Mouse (Mus musculus): ENCODE measurements around the gene Akap13. TPM values are rescaled to one million over a fixed set of nuclear protein-coding genes. Genes with fewer than 3 reads are reported as not detected.

Akap13 gene
- total RNA-seq, 1 experiment = 24.6 TPM

DNA sequence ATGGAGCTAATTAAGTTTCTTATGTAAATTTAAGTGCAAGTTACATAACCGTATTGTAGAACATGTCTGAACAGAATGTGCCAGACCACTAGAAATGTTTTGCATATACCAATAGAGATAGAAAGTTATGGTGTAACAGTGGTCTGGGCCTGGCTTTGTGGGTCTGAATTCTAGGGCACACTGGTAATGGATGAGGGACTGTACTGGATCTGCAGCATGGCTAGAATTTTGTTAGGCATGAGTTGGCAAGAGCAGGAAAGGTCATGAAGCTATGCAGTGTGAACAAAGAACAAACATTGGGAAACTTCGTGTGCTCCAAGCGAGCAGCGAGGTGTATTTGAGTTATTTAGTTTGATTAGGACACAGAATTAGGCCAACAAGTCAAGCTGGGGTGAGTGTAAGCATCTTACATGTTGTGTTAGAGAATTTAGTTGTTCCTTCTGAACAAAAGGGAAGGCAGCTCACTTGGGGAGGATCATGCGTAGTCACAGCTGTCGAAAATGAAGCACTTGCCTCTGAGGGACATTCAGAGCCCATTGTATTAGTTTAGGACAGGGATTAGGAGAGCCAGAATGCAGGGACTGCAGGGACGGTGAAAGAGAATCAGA lies 15.1 kb downstream of the Akap13 start:
- Histone ChIP-seq H3K9me3 (ENCODE audit: control insufficient read depth, insufficient read depth, low read depth, low read length) (no peaks in the 10 kb centered on the region), H3K9ac (ENCODE audit: insufficient read depth, low read depth, low read length, poor library complexity, severe bottlenecking) (no peak overlapping the region), H3K27ac (ENCODE audit: insufficient read depth, low read depth, low read length, poor library complexity, severe bottlenecking) (no peak overlapping the region), H3K36me3 (ENCODE audit: control insufficient read depth, insufficient read depth, low read length, poor library complexity, severe bottlenecking) (no peaks in the 10 kb centered on the region), H3K4me1 (ENCODE audit: control insufficient read depth in 2 of 2, insufficient read depth in 2 of 2, low read length in 2 of 2, poor library complexity in 1 of 2) (no peaks in the 10 kb centered on the region), H3K4me3 (ENCODE audit: insufficient read depth in 1 of 2, low read depth in 1 of 2, low read length in 2 of 2, poor library complexity in 1 of 2, severe bottlenecking in 1 of 2) (no peak overlapping the region)
- TF ChIP-seq ZNF384 (IDR thresholded peaks at IDR 0.05; ENCODE audit: low read depth, low read length) (no peak), HCFC1 (IDR thresholded peaks at IDR 0.05; ENCODE audit: borderline replicate concordance, insufficient read depth, low read length) (no peak), CHD2 (IDR thresholded peaks at IDR 0.05; ENCODE audit: low read depth, low read length) (no peak)
- in situ Hi-C loops (cut with MboI; ENCODE audit: low sequenced_read_pairs in 2 of 2, unreplicated experiment in 2 of 2) = no loop called here
- no peak for DNase-seq (ENCODE audit: low read depth, low spot score)

DNA sequence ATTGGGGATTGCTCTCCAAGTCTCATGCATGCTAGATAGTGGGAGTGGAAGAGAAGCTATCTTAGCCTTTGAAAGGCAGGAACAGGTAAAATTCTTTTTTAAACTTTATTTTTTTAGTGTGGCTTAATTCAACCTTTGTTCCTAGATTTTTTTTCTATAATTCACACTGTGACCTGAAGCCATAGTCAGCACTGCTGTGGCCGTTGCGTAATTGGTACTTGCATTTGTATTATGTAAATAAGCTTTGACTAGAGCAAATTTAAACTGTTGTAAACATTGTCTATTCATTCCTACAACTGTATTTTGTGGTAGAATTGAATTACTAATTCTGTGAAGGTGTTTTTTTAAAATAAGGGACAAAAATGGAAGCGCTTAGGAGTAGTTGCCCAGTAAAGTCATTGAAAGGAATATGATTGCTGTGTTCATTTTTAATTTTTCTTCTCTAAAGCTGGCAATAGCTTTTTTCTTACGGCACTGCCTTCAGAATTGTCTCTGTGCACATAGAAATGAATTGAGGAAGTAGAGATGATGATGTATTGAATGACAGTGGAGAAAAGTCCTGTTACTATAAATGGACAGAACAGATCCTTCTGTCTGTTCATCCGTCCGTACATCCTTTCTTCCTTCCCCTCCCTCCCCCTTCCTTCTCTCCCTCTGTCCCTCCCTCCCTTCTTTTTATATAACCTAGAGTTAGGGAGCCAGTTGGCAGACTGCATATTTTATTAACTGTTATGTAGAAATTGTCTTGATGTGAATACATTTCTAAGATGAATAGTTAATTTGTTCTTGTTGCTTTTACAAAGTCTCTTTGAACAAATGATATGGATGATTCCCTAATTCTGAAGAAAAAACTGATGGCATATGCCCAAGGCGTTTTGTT lies 17.2 kb downstream of the Akap13 start:
- no peak for DNase-seq (ENCODE audit: low read depth, low spot score)
- no peaks in the 10 kb centered on the region for H3K4me1 ChIP-seq (ENCODE audit: control insufficient read depth in 2 of 2, insufficient read depth in 2 of 2, low read length in 2 of 2, poor library complexity in 1 of 2)

DNA sequence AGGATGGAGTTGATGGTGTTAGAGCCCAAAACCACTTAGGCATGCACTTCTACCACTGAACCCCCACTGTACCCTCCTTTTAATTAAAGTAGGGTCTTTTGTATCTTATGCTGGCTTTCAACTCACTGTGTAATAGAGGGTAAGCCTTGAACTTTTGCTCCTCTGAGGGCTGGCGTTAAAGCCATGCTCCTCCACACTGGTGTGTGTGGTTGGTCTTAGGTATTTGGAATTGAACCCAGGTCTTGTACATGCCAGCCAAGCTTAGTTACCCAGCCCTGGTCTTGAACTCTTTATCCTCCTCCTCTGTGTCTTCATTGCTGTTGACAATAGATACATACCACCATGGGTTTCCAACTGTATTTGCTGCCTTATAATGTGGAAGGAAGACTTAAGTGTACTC lies 18.0 kb downstream of the Akap13 start:
- H3K9me3 ChIP-seq (ENCODE audit: control insufficient read depth, insufficient read depth, low read depth, low read length) = no peaks in the 10 kb centered on the region
- no peak overlapping the region for H3K27ac ChIP-seq (ENCODE audit: insufficient read depth, low read depth, low read length, poor library complexity, severe bottlenecking)
- no peak overlapping the region for H3K4me3 ChIP-seq (ENCODE audit: insufficient read depth in 1 of 2, low read depth in 1 of 2, low read length in 2 of 2, poor library complexity in 1 of 2, severe bottlenecking in 1 of 2)
- no peaks in the 10 kb centered on the region for H3K36me3 ChIP-seq (ENCODE audit: control insufficient read depth, insufficient read depth, low read length, poor library complexity, severe bottlenecking)
- DNase-seq (ENCODE audit: low read depth, low spot score) = no peak
- TF ChIP-seq ZNF384 (IDR thresholded peaks at IDR 0.05; ENCODE audit: low read depth, low read length) = no peak
- no peak for TF ChIP-seq CHD2 (IDR thresholded peaks at IDR 0.05; ENCODE audit: low read depth, low read length)
- no peak for TF ChIP-seq HCFC1 (IDR thresholded peaks at IDR 0.05; ENCODE audit: borderline replicate concordance, insufficient read depth, low read length)
- no peak for TF ChIP-seq MAFK (IDR thresholded peaks at IDR 0.05; ENCODE audit: insufficient read depth, low read depth, low read length)
- TF ChIP-seq ZC3H11A (IDR thresholded peaks at IDR 0.05; ENCODE audit: borderline replicate concordance, low read depth, low read length) = no peak
- in situ Hi-C loops (cut with MboI; ENCODE audit: low sequenced_read_pairs in 2 of 2, unreplicated experiment in 2 of 2) = no loop called here
- no peaks in the 10 kb centered on the region for H3K4me1 ChIP-seq (ENCODE audit: control insufficient read depth in 2 of 2, insufficient read depth in 2 of 2, low read length in 2 of 2, poor library complexity in 1 of 2)
- no peak overlapping the region for H3K9ac ChIP-seq (ENCODE audit: insufficient read depth, low read depth, low read length, poor library complexity, severe bottlenecking)

More for the DNA sequence above, 17.2 kb downstream of the Akap13 start:
- in situ Hi-C loops (cut with MboI; ENCODE audit: low sequenced_read_pairs in 2 of 2, unreplicated experiment in 2 of 2) = no loop called here
- no peak overlapping the region for H3K4me3 ChIP-seq (ENCODE audit: insufficient read depth in 1 of 2, low read depth in 1 of 2, low read length in 2 of 2, poor library complexity in 1 of 2, severe bottlenecking in 1 of 2)
- TF ChIP-seq ZC3H11A (IDR thresholded peaks at IDR 0.05; ENCODE audit: borderline replicate concordance, low read depth, low read length) (no peak), HCFC1 (IDR thresholded peaks at IDR 0.05; ENCODE audit: borderline replicate concordance, insufficient read depth, low read length) (no peak), ZNF384 (IDR thresholded peaks at IDR 0.05; ENCODE audit: low read depth, low read length) (no peak), MAFK (IDR thresholded peaks at IDR 0.05; ENCODE audit: insufficient read depth, low read depth, low read length) (no peak), CHD2 (IDR thresholded peaks at IDR 0.05; ENCODE audit: low read depth, low read length) (no peak)
- no peaks in the 10 kb centered on the region for H3K9me3 ChIP-seq (ENCODE audit: control insufficient read depth, insufficient read depth, low read depth, low read length)
- H3K36me3 ChIP-seq (ENCODE audit: control insufficient read depth, insufficient read depth, low read length, poor library complexity, severe bottlenecking) = no peaks in the 10 kb centered on the region
- H3K27ac ChIP-seq (ENCODE audit: insufficient read depth, low read depth, low read length, poor library complexity, severe bottlenecking) = no peak overlapping the region
- no peak overlapping the region for H3K9ac ChIP-seq (ENCODE audit: insufficient read depth, low read depth, low read length, poor library complexity, severe bottlenecking)

DNA sequence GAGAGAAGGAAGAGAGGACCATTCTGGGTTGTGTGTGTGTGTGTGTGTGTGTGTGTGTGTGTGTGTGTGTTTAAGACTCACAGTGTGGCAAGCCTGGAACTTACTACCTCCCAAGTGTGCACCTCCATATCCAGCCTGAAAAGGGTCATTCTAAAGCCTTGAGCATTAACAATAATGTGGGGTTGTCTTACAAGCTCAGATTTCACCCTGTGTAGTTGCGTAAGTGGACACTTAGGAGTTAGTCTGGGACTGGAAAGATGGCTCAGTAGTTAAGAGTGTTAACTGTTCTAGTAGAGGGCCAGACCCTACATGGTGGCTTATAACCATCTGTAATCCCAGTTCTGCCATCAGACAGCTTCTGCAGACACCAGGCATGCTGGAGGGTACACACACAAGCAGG lies 18.7 kb downstream of the Akap13 start:
- in situ Hi-C loops (cut with MboI; ENCODE audit: low sequenced_read_pairs in 2 of 2, unreplicated experiment in 2 of 2) = no loop called here
- H3K9ac ChIP-seq (ENCODE audit: insufficient read depth, low read depth, low read length, poor library complexity, severe bottlenecking) = no peak overlapping the region
- TF ChIP-seq CHD2 (IDR thresholded peaks at IDR 0.05; ENCODE audit: low read depth, low read length) = no peak
- no peak for TF ChIP-seq MAFK (IDR thresholded peaks at IDR 0.05; ENCODE audit: insufficient read depth, low read depth, low read length)
- no peak for TF ChIP-seq ZC3H11A (IDR thresholded peaks at IDR 0.05; ENCODE audit: borderline replicate concordance, low read depth, low read length)
- no peak for TF ChIP-seq ZNF384 (IDR thresholded peaks at IDR 0.05; ENCODE audit: low read depth, low read length)
- no peak for DNase-seq (ENCODE audit: low read depth, low spot score)
- H3K4me3 ChIP-seq (ENCODE audit: insufficient read depth in 1 of 2, low read depth in 1 of 2, low read length in 2 of 2, poor library complexity in 1 of 2, severe bottlenecking in 1 of 2) = no peak overlapping the region
- H3K27ac ChIP-seq (ENCODE audit: insufficient read depth, low read depth, low read length, poor library complexity, severe bottlenecking) = no peak overlapping the region
- H3K36me3 ChIP-seq (ENCODE audit: control insufficient read depth, insufficient read depth, low read length, poor library complexity, severe bottlenecking) = no peaks in the 10 kb centered on the region
- no peaks in the 10 kb centered on the region for H3K4me1 ChIP-seq (ENCODE audit: control insufficient read depth in 2 of 2, insufficient read depth in 2 of 2, low read length in 2 of 2, poor library complexity in 1 of 2)
- no peaks in the 10 kb centered on the region for H3K9me3 ChIP-seq (ENCODE audit: control insufficient read depth, insufficient read depth, low read depth, low read length)
